Mouse (Mus musculus) cerebellum, adult 9-10 months (tissue): ENCODE measurements around the gene Cog5.

ENCODE experiments used
- DNase-seq: peaks from one replicate; pipeline ENCODE4 v3.0.0; 2022

The Cog5 gene

DNA sequence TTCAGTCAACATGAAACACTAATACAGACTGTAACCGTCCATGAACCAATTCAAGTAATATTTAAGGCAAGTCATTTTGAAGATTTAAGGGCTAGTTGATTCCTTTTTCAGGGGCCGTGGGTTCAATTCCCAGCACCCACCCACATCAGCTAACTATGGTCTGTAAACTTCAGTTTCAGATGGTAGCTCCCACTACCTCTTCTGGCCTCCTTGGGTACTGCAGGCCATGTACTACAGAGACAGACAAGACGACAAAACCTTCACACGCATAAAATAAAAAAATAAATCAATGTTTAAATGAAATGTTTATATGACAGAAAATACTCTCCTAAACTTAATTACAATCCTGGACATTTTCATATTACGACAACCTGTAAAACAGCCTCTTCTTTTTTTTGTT is 292.8 kb downstream of the Cog5 start:
- DNase-seq: peak; percentile 33

DNA sequence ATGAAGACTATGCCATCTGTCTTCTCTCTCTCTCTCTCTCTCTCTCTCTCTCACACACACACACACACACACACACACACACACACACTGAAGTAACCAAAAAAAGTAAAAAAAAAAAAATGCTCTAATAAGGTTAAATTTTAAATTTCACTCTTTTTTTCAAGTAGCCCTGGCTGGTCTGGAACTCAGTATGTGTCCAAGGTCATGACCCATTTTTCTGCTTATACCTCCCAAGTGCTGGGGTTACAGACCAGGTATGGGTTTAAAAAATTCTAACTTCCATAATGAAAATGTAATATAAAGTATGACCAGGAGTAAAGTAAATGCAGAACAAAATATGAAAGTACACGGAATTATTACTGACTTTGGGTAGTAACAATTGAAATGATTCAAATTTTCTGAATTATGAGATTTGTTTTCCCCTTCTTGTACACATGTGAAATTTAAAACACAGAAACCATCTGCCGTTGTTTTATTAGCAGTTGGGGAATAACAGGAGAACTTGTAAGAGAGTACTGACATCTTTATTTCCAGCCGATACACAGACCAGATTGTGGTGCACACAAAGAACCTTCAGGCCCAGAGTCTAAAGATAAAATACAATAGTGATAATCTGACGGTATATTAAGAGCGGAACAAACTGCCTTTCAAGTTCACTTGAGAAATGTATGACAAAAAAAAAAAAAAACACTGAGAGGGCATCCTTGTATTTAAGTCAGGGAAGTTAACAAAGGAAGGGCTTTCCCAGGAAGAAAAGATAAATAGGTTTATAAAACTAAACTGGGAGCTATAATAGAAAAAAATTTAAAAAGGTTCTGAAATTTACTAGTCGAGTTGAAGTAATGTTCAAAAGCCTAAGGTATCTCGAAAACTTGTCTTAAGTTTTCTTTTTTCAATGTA is 293.7 kb downstream of the Cog5 start:
- peak; percentile 30 for DNase-seq

- peak; percentile 87 for DNase-seq
Observed at GRCm38 (mm10) chr12:31949193-31949741, 294.6 kb downstream of the Cog5 start.

- DNase-seq: peak; percentile 100
Observed at GRCm38 (mm10) chr12:31949759-31950658, 295.3 kb downstream of the Cog5 start, which contains the start of gene Hbp1. Gene Hbp1 (minus strand): TSS chr12:31950535.

DNA sequence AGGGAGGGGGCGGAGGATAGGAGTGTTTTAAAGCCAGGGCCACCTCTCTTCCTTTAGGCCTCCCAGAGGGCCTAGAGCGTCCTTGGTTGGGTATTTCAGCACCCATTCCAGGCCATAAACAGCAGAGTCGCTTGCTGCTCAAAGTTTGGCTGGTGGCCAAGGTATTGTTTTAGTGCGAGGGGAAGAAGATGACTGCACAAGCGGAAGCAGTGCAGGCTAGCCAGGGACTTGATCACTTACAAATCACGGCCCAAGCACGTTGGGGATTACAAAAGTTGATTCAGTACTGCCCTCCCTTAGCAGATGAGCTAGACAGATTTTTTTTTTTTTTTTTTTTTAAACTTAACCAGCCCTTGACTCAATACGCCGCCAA is 296.0 kb downstream of the Cog5 start:
- no peak for DNase-seq

DNA sequence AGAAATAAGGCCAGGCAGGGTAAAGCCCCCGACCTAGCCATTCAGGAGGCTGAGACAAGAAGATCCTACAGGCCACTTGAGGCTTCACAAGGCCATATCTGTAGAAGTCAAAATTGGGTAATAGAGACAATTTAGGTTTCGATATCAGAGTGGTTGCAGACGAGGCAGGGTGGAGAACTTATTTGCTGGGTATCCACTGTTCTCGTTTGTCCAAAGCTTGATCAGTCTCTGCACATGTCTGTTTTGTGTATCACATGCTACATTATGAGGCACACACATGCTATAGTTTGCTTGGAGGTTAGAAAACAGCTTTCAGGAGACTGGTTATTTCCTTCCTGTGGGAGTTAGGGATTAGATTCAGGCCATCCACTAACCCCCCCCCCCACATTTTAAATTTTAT is 301.2 kb downstream of the Cog5 start:
- no peak for DNase-seq

- no peak for DNase-seq
Observed at GRCm38 (mm10) chr12:31964074-31964473, 309.4 kb downstream of the Cog5 start.

DNA sequence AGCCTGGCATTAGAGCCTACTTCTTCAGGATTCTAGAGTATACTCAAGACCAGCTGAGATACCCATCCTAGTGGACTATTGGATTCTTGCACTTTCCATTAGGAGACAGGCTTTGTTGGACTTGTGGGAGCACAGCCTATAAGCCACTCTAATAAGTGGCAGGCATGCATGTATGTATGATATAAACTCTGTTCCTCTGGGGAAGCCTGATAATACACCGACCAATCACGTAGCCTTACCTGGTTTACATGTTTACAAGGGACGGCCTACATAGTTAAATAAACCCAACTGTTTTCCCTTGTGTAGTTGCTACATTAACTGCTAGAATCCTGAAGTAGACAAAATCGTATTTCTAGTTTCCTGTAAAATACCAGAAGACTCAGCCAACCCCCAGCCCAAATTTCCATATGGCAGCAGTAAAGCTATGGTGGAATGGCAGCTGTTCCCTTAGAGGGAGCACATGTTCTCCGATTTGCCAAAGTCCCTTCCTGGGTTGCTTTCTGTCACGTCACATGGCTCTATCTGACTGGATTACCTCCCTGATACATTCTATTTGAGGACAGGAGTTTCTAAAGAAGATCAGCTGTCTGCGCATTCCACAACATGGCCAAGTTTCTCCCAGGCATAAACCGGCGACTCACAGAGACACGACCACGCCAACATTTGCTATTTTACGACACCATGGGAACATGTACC is 311.0 kb downstream of the Cog5 start:
- DNase-seq: no peak

GRCm38 (mm10) chr12:31966405-31966804 is 311.7 kb downstream of the Cog5 start:
- no peak for DNase-seq

- DNase-seq: peak; percentile 74
Observed at GRCm38 (mm10) chr12:31967536-31967935, 312.9 kb downstream of the Cog5 start.

DNA sequence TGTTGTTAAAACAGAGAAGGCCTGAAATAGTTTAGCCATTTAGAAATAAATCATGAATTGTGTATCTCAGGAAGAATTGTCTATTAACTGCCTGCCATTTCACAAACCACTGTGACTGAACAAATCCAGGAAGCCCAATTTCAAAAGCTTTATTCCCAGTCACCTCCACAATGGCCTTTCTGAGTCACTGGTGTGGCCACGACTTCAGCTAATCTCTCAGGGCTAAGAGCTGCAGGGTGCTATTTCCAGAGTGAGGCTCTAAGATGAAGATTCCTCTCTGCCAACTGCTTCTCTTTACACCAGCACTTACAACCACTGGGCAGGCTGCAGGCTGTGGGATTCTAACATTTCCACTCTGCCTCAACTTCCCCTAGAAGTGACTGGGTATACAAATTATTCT is 314.4 kb downstream of the Cog5 start:
- DNase-seq: no peak

DNA sequence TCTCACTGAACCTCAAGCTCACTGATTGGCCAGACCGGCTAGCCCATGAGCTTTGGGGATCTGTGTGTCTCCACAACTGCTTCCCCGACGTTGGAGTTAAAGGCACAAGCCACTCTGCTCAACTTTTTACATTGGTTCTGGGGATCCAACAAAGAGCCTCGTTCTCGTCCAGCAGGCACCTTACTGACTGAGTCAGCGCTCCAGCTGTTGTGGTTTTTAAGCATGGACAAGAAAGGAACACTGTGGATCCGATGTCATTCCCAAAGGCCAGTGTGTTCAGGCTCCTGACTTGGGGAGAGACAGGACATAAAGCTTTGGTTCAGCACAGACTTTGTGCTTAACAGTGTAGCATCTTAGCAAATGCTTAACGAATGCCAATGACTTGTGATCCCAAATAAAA is 316.9 kb downstream of the Cog5 start:
- no peak for DNase-seq

DNA sequence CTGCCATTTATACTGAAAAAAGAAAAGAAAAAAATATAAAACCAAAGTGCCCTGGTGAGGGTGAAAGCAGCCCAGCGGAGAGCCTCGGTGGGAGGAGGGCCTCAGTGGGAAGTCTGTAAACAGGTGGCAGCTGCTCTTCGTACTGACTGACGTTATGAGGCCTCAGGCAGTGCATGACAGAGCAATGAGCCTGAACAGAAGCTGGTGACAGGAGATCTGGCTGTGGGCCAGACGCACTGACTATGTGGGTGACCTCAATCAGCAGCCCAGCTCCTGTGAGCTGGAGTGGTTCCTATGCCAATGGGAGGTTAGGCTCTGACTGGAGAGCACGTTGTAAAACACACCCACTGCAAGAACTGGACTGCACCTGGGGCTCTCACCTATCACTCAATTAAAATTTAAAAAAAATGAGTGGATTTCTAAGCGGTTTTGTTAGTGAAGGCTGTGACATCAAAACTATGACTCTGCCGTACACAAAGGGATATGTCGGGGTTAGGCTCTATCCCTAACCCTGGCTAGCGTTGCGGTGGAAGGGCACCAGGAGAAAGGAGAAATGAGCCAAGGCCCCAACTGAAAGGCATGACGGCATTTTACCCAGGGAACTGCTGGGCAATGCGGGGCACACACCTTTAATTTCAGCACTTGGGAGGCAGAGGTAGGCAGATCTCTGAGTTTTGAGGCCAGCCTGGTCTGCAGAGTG is 319.0 kb downstream of the Cog5 start:
- DNase-seq: peak; percentile 41

- no peak for DNase-seq
Observed at GRCm38 (mm10) chr12:31976544-31976943, 321.9 kb downstream of the Cog5 start.

- DNase-seq: no peak
Observed at GRCm38 (mm10) chr12:31977613-31978195, 323.0 kb downstream of the Cog5 start.

DNA sequence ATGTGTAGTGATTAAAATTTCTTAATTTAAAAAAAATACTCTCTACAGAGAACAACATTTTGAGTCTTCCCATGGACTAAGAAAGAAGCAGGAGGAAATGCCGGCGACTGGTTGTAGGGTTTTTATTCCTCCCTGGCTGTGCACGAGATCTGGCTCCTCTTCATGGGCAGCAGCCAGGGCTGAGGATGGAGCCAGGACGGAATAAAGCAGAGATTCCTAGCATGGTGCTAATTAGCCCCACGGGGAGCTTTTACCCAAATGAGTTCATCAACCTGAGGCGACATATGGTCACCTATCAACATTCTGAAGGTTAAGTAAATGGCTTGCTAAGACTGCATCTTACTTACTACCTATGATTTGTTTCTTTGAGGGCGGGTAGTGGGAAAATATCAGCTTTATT is 328.6 kb downstream of the Cog5 start:
- DNase-seq: peak; percentile 76

GRCm38 (mm10) chr12:31983769-31984168 is 329.1 kb downstream of the Cog5 start:
- no peak for DNase-seq

GRCm38 (mm10) chr12:31984206-31984605 is 329.5 kb downstream of the Cog5 start:
- DNase-seq: no peak

DNA sequence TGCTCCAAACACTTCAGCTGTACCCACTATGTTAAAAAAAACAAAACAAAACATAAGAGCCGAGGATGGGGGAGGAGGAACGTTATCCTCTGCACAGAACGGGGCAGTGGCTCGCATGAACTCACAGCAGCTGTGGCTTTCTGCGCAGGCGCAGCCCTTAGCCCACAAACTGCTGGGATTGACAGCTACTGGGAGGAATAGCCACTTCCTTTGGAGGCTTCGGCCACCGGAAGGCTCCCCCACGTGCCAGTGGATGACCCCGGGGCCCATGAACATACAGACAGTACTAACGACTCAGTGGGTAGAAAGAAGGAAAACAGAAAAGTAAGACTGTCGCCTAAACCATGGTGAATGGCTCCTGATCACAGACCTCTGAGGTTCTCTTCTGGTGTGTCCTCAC is 330.0 kb downstream of the Cog5 start:
- no peak for DNase-seq

DNA sequence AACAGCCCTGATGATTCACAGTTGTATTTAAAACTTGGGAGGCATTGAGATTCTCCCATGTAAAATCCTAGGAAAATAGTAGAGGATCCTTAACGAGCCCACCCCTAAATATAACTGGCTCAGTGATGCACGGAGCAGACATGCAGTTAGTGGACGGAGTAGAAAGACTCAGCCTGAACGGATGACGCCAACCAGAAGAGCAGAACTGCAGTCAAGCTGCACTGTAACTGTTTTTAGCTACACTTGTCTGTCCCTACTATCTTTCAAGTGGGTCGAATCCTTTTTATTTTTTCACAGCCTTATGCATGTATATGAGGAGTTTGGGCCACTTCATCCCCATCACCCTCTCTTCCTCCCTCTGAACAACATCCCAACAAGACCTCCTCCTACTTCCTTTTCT is 331.1 kb downstream of the Cog5 start:
- no peak for DNase-seq

DNA sequence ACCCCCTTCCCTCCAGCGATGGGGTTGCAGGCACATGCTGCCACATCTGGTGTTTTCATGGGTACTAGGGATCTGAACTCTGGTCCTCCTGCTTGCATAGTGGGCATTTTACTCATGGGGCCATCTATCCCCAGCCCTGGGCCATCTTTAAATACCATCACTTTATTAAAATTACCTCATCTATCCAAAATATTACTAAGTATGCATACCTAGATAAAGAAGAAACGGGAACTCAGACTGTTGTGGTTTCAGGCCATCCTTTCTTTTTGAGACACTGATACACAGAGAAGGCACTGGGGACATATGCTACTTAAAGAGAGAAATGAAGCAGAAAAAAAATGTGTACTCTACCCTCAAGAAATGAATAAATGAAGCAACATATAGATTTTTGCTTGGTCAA is 331.8 kb downstream of the Cog5 start:
- no peak for DNase-seq
